Mouse (Mus musculus) common myeloid progenitor, adult 5-6 weeks (primary cell): ENCODE results near the gene Entpd5. TPM values are rescaled to one million over a fixed set of nuclear protein-coding genes. Genes with fewer than 3 reads are reported as not detected.

Source experiments
- ATAC-seq: replicated peaks from 2 replicates; pipeline ENCODE4 v1.8.0; 2016; ENCODE audit warnings: low read depth, mild to moderate bottlenecking, moderate TSS enrichment, inconsistent platforms; ENCODE audit not compliant: poor library complexity, severe bottlenecking
- total RNA-seq: library from RNA; stranded (forward); fragments of 200-1000, 187-1606 nt; gene quantifications from 2 replicates; pipeline ENCODE4 v1.2.3, GENCODE M21; 2017

The Entpd5 gene
- total RNA-seq, 1 experiment from 2014 or later = 23.4 TPM

DNA sequence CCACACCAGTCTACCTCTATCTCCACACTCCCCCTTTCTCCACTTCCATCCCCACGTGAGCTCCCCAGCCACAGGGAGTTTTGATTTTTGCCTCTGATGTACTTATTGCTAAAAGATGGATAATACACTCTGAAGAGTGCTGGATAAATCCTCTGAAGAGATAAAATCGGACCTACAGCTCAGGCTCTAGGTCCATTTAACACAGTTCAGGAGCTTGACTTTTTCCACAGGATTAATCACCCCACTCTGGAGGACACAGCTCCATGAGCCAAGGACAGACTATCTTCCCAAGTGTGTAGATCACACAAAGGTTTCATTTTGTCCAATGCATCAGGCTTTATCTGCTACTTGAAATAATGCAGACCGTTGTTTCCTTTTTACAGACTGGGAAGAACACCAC lies 8.8 kb downstream of the Entpd5 start:
- ATAC-seq = no peak

DNA sequence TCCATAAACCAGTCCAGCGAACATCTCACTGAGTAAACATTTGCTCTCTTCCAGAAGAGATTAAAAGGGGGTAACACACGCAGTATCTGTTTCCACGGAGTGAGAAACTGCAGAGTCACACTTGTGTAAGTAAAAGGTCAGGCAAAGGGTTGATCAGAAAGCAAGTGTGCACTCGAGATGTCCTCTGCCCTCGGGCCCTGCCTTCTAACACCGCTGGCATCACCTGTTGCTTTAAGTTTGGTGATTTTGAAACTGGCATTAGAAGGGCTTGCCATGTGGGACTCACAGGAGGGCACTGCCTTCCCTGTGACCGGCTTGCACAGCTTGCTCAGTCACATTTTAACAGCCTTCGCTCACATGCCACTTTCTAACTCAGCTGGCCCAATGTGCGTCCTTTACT lies 9.2 kb downstream of the Entpd5 start:
- no peak for ATAC-seq

DNA sequence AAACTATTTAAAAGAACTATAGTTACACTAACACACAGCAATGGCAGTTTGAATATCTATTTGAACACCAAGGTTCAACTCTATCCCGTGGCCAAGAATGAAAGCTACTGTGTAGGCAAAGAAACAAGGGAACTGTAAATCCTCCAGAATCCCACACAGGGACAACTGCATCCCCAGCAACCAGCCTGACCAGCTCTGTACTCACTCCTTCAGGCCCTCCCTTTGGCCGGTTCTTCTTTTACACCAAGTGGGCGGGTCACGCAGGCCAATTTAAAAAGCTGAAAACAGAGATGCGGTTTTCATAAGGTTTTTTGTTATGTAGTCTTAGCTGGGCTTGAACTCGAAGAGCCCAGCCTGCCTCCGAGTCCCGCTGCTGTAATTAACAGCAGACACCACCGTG lies 9.7 kb downstream of the Entpd5 start:
- ATAC-seq = no peak

DNA sequence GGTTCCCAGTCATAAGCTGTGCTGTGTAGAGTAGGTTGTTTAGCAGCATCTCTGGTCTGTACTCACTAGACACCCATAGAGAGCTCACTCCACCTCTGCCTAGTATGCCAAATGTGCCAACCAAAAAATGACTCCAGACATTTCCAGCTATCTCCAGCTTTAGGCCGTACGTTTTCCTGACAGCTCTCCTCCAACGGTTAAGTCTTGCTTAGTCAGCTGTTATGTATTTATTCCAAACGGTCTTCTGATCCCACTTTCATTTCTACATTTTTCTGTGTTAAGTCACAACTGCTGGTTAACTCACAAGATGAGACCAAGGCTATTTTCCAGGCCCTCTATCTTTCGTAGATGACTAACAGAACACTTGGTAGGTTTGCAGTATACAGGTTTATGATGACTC lies 10.2 kb downstream of the Entpd5 start:
- ATAC-seq = no peak

DNA sequence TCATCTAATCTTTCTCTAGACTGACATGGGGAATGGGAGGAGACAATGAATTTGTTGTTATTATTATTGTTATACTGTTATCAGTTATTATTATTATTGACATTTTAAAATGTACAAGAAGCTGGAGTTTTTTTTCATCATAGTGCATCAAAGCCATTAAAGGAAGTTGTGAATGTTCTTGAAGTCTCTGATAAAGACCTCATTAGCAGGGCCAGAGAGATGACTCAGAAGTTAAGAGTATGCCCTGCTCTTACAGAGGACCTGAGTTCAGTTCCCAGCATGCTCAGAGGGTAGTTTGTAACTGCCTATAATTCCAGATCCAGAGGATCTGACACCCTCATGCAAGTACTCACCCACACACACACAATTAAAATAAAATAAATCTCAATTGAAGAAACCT lies 11.1 kb downstream of the Entpd5 start:
- no peak for ATAC-seq

DNA sequence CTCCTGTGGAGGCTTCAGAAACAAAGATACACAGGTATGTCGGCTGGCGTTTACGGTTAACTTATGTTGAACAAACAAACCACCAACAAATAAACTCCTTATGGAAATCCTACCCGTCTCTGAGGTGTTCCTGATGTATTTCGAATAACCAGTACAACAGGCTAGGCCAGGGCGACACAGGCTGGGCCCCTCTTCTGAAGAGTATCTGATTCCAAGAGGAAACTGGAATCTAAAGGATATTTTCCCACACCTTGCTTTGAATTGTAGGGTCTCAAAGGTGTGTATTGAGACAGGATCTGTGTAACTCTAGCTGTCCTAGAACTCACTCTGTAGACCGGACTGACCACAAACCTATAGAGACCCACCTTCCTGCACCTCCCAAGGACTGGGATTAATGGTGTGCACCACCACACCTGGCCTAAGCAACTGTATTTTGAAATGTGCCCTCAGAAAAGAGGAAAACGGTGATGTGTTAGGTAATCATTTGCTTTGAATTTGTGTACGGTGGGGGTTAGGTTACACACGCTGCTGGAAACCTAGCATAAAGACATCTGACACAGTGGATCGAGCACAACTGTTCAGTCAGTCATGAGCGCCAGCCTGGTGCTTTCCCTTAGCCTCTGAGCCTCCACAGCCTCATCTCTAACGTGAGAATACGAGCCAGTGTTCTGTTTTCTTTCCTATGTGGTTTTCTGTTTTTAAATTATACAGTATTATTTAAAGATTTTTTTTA lies 11.7 kb downstream of the Entpd5 start:
- no peak for ATAC-seq

DNA sequence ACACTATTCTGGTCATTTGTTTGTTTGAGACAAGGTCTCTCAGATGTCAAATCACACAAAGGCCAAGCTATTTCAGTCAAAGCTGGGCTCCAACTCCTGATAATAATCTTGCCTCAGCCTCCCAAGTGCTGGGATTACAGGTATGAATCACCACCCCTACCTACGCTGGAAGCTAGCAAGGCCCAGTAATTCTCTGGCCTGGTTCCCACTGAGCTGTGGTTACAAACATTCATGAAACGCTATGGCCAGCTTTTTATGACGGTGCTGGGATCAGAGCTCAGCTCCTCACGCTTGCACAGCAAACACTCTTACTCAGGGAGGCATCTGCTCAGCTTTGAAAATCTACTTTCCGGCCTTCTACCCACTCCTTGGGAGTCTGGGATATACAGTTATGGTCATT lies 15.0 kb downstream of the Entpd5 start:
- no peak for ATAC-seq

DNA sequence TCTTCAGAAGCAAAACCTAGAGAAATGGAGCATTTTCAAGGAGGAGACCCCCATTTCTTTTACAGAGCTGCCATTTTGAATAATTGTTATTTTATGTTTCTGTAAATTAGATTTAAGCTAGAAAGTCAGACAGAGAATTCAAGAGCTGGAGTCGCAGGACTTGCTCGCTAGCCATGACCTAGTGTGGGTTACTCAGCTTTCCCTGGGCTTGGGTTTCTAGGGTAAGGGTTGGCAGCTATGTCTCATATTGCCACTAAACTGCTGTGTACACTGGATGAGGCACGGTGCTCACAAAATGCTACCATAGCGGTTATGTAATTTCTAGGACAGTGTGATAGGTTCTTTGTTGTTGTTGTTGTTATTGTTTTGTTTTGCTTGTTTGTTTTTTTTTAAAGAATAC lies 16.1 kb downstream of the Entpd5 start:
- no peak for ATAC-seq

DNA sequence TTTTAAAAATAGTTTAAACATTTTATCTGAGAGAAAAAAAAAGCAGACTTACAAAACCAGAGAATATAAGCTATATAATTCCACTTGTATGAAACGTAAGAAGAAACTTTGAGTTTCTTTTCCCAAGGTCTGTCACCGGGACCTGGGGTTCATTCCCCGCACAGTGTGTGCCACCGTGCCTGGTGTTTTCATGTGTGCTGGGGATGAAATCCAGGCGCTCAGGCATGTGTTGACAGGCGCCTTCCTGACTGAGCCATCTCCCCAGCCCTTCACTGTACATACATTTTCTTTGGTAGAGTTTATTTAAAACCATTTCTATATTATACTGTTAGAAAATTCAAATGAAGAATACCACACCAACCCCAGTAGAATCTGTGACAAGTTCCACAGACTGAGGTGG lies 18.5 kb downstream of the Entpd5 start:
- no peak for ATAC-seq

DNA sequence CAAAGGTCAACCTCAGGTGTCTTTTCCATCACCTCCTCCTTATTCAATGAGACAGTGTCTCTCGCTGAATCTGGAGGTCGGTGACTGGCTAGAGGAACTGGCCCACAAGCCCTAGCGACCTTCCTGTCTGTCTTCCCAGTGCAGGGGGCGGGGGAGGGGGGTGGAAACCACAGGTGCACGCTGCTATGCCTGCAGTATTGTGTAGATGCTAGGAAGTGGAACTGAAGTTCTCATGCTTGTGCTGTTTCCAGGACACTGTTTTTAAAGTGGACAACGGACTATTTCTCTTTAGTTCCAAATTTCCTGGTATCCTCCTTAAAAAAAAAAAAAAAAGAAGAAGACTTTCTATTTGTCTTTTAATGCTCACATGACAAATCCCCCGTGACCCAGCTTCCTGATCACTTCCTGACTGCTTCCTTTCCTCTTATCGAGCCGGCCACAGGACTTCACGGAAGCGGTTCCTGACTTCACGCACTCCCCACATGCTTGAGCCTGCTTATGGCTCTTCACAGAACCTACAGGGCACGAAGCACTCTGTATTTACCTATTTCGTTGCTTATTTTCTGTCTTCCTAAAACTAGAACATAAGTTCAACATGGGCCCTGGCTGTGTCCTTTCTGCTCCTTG lies 19.9 kb downstream of the Entpd5 start:
- peak; percentile 71 for ATAC-seq

DNA sequence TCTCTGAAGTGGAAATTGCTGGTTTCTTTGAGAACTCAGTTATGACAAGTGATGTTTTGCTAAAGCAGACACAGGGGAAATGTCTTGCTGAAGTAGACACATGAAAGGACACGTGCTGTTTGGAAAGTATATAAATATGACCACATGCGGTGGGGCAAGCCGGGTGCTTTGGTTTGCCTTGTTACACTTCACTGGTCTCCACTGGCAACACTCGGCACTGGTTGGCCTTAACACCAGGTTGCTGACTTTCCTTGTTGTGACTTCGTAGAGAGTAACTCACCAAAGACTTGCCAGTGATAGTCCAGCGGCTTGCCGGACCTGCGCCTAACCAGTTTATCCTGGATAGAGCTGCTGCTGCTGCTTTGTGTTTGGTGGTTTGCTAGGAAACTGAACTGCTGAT lies 20.7 kb downstream of the Entpd5 start:
- no peak for ATAC-seq

DNA sequence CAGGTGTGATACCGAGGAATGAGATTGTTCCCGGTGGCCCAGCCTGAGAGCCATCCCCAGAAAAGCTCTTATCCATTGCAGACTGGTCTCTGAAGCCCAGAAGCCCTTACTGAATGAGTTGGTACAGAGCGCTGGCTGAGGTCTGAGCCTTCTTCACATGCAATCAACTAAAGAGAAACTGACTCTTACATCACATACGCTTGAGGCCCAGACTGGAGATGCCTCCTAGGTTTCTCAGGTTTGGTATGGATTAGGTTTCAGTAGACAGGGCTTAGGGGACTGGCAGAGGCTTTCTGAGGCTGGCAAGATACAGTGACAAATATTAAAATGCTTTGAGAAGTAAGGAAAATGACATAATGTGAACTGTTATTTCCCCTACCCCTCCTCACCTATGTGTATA lies 23.4 kb downstream of the Entpd5 start:
- ATAC-seq = no peak

DNA sequence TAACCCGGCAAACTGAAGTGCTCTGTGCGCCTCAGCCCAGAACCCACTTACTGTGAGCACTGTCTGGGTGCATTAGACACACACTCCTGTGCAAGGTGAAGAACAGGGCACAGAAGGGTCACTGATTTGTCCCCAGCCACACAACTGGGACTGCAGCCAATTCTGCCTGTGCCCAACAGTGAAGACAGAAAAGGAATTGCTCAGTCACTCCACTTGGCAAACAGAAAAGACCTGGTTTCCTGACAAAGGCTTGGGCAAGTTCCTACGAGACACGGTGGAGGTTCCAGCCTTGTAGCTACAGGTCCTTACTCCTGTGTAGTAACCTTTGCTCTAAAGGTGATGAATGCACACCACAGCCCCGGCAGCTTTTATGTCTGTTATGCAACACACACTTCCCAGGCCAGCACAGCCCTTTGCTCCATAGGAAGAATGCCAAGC lies 24.2 kb downstream of the Entpd5 start:
- ATAC-seq = peak; percentile 55

DNA sequence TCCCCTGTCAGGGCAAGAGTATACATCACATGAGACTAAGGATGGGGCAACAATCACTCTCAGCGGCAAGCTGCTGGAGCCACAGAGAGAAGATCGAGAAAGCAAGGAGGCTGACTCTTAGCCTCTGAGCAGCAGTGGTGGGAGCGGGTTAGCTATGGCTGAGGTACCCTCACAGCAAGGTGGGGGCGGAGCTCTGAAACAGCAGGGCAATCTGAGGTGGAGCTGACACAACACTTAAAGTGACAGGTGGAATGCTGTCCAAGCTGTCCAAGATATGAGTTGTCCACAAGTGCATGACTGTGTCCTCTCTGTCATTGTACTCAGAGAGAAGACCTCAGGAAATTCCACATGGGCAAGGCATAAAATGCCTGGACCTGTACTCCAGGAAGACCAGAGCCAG lies 26.5 kb downstream of the Entpd5 start:
- no peak for ATAC-seq

DNA sequence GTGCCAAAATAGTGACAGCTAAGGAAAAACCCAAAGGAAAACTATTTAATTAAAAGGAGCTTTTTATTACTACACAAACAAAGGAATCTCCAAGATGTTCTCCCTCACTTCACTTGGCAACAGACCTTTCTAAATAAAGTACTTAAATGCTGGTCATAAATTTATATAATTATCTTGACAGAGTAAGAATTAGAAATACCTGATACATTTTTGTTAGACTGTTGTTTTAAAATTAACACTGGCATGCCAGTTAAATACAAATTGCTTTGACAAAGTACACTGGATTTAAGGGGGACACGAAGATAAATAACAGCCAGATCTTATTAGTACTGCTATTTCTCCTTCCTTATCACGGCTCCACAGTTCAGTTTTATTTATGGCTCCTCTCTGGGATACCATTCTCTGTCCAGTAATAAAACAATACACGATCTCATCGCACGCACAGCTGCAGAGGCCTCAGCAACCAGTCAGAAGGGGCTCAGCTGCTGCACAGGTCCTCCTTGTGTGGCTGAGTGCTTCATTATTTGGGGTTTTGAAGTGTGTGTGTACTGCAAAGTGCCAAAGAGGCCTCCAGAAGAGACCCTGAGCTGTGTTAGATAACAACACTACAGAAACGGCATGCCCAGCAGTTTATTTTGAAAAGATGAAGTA lies 34.9 kb downstream of the Entpd5 start:
- no peak for ATAC-seq

DNA sequence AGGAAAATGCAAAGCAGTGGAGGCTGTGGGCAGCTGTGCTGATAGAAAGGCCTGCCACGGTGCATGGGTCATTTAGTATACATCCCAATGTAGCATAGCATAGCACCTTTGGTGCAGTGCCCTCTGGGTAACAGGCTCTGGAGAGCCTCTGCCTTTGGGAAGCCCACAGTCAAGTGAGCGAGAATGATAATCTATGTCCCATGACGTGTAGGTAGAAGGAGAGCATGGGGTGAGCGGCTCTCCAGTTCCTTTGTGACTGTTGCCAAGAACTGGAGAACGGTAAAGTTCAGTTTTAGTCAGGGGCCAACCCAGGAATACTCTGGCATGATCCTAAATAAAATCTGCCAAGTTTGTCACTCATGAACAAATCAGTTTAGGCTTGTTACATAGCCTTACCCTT lies 37.2 kb downstream of the Entpd5 start:
- no peak for ATAC-seq

DNA sequence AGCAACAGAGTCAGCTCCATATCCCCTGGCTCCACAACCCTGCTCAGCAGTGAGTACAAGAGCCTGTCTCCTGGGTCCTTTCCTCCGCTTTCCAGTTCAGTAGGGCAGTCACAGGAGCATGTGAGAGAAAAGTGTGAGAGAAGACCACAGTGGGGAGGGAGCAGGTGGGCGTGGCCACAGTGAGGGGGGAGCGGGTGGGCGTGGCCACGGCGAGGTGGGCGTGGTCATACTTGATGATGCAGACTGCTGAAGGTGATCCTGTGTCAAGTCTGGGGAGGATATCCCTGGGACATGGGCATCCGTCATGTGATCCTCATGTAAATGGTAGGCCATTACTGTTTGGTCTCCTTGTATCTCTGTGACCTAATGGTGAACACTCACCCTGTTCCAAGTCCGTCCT lies 41.9 kb downstream of the Entpd5 start:
- ATAC-seq = no peak

DNA sequence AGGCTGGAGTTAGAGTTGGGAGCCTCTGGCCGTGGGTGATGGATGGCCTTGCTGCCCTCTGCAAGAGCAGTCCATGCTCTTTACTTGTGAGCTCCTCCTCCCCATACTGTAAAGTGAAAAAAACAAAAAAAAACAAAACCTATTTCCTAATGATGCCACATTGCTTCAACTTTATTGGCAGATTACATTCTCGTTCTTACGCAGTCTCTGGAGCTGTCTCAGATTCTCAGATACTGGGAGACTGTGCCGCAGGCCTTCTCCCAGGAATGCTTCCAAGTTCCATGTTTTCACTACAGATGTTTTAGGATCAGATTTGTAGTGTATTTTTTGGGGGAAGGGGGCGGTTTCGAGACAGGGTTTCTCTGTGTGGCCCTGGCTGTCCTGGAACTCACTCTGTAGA lies 43.7 kb downstream of the Entpd5 start:
- no peak for ATAC-seq

DNA sequence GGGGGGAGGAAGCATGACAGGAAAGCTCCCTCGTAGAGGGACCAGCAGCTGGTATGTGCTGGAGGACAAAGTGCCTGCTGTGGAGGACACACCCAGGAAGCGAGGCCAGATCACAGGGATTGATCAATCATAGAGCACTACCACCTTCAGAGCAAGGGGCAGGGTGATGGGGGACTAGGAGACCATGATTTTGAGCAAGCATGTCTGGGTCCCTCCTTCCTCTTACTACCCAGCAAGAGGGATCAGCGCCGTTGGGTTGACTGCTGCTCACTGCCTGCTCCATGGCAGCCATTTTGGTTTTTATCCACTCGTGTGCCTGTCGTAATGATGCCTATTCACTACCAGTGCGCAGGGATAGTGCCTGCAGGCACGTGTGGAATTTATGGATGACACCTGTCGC lies 44.5 kb downstream of the Entpd5 start:
- ATAC-seq = no peak

DNA sequence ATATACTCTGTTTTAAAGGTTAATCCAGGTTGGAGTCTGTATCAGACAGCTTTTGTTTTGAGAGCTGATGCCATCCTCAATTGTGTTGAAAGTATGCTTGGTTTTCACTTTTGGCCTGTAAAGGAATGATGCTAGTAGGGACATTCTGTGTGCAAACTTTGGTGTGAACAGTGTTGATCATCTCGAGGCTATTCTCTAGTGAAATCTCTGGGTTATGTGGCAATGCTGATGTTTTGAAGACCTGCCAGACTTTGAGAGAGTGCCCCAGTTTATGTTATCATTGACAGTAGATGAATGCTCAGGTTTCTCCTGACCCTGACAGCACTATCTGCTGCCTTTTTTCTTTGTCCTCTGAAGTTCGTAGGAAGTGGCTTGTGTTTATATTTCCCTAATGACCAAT lies 46.0 kb downstream of the Entpd5 start:
- no peak for ATAC-seq
